Mouse (Mus musculus): Measurements from ENCODE around the gene 7530416G11Rik.

GRCm38 (mm10) chr15:85537151-85537550 is 34.1 kb upstream of the 7530416G11Rik start:
- TF ChIP-seq CTCF (IDR thresholded peaks at IDR 0.05; ENCODE audit: low read depth) (no peak), EP300 (IDR thresholded peaks at IDR 0.05; ENCODE audit: low read depth) (no peak)
